Mouse (Mus musculus) bone marrow, adult 2 months (tissue): Measurements from ENCODE around the gene Smtnl1. TPM values are rescaled to one million over a fixed set of nuclear protein-coding genes. Genes with fewer than 3 reads are reported as not detected.

Experiments used
- H3K27ac ChIP-seq: fragments of 200-500 bp; 2 replicates; pipeline ENCODE4 v1.5.1; 2012; ENCODE audit warnings: low read depth, mild to moderate bottlenecking, control low read depth, inconsistent platforms, low read length; ENCODE audit not compliant: control insufficient read depth, poor library complexity, insufficient read depth
- H3K4me1 ChIP-seq: fragments of 200-500 bp; 2 replicates; pipeline ENCODE4 v1.6.1; 2011; ENCODE audit warnings: low read length; ENCODE audit not compliant: control insufficient read depth, insufficient read depth
- H3K4me3 ChIP-seq: fragments of 200-500 bp; replicated peaks from 2 replicates; pipeline ENCODE3; 2011; ENCODE audit warnings: mild to moderate bottlenecking, low read depth, low read length, control low read depth; ENCODE audit not compliant: control insufficient read depth
- CTCF ChIP-seq: fragments of 200-500 bp; IDR thresholded peaks from 2 replicates; pipeline ENCODE4 v1.5.1; 2011; ENCODE audit warnings: low read length, control low read depth; ENCODE audit not compliant: control insufficient read depth, insufficient read depth
- POLR2A ChIP-seq: fragments of 200-500 bp; IDR thresholded peaks from 2 replicates; pipeline ENCODE4 v1.6.1; 2011; ENCODE audit warnings: low read depth, mild to moderate bottlenecking, control low read depth, low read length, borderline replicate concordance; ENCODE audit not compliant: control insufficient read depth
- WGBS: fragments of 180-500 bp; shearing (Covaris S2); methylation state at CpG from one replicate; pipeline ENCODE4 v1.1.7; 2018; 5-methylcytosine and 5-hydroxymethylcytosine counted together
- polyA plus RNA-seq: library from polyadenylated mRNA; stranded (reverse); fragments of >200 nt; gene quantifications from 2 replicates; pipeline ENCODE4 v1.2.4, GENCODE M21; 2011; ENCODE audit warnings: low replicate concordance; ENCODE audit not compliant: missing spikeins, insufficient read depth, insufficient read length

The Smtnl1 gene
- polyA plus RNA-seq, 1 experiment = 0.85 TPM

DNA sequence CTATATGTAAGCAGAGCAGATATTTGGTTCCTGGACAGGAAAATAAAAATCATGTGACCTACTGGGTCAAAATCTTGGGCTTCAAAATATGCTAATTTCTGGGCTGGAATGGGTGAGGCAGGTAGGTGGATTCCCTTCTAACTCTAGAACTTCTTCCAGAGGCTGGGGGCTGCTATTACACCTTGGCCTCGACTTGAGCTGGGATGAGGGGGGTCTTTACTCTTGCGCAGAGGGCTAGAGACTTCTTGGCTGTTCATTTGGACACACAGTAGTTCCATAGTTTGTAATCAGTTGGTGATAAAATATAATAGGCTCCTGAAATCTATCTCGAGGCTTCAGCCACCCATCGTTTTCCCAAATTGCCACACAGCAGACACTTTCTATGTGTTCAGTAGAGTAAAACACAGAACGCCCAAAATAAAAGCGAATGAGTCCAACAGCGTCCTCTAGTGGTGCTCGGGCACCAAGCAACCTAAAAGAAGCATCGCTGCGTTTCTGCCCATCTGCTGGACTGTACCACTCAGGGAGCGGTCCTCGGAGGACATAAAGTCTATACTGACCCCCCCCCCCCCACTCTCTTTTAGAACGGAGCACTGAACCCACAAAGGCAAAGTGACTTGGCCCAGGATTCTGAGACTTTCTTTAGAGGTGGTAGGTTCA is 24.5 kb downstream of the Smtnl1 start:
- Histone ChIP-seq H3K4me1 (0 out of 2 replicates have a peak, but pooled peaks cover 1% of the 10 kb centered on the region), H3K27ac (peak overlapping the region; percentile 83), H3K4me3 (peak overlapping the region; percentile 90)
- TF ChIP-seq POLR2A = no peak
- peak; percentile 83 for TF ChIP-seq CTCF
- WGBS = 9% methylated on average over 13 of the region's 13 CpGs

- no peak overlapping the region for H3K4me3 ChIP-seq
- H3K27ac ChIP-seq = no peak overlapping the region
- TF ChIP-seq POLR2A = no peak
- WGBS = 39% methylated on average over 3 of the region's 3 CpGs
- no peaks in the 10 kb centered on the region for H3K4me1 ChIP-seq
These were observed 28.6 kb downstream of the Smtnl1 start for GRCm38 (mm10) chr2:84793871-84794270.

DNA sequence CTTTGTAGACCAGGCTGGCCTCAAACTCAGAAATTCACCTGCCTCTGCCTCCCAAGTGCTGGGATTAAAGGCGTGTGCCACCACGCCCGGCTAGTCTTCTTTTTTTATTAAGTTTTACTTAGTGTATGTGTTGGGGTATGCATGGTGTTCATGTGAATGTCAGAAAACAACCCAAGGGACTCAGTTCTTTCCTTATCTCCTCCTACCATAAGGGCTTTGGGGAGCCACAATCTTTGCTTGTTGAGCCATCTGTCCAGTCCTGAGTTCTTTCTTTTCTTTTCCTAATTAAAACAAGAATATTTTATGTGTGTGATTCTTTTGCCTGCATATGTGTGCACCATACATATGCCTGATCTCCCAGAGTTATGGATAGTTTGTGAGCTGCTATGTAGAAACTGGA is 29.3 kb downstream of the Smtnl1 start:
- WGBS = 55% methylated on average over 3 of the region's 3 CpGs
- no peak overlapping the region for H3K27ac ChIP-seq
- no peak overlapping the region for H3K4me3 ChIP-seq
- TF ChIP-seq CTCF = no peak
- TF ChIP-seq POLR2A = no peak
- no peaks in the 10 kb centered on the region for H3K4me1 ChIP-seq

- Histone ChIP-seq H3K4me3 (no peak overlapping the region), H3K27ac (no peak overlapping the region), H3K4me1 (no peaks in the 10 kb centered on the region)
- TF ChIP-seq CTCF (no peak), POLR2A (no peak)
- WGBS = 59% methylated on average over 3 of the region's 3 CpGs
These were observed 29.9 kb downstream of the Smtnl1 start for GRCm38 (mm10) chr2:84792516-84792915.

DNA sequence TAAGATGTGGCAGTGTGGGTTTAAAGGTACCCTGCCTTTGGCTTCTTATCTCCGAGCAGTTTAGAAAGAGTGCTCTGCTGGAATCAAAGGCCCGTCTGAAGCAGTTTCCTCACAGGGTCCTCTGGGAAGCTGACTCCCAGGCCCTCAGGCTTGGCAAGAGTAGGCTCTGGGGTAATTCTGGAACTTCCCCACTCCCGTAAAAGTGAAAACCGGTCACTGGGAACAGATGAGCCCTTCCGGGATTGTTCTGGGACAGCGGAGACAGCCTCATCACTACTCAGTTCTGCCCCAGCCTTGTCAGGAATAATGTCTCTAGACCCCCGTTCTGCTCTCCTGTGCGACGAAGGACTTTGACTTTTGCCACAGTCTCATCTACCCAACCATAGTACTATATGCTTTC is 32.0 kb downstream of the Smtnl1 start:
- Histone ChIP-seq H3K4me1 (no peaks in the 10 kb centered on the region), H3K27ac (no peak overlapping the region), H3K4me3 (no peak overlapping the region)
- WGBS = 83% methylated on average over 9 of the region's 9 CpGs
- TF ChIP-seq CTCF = no peak
- TF ChIP-seq POLR2A = no peak

DNA sequence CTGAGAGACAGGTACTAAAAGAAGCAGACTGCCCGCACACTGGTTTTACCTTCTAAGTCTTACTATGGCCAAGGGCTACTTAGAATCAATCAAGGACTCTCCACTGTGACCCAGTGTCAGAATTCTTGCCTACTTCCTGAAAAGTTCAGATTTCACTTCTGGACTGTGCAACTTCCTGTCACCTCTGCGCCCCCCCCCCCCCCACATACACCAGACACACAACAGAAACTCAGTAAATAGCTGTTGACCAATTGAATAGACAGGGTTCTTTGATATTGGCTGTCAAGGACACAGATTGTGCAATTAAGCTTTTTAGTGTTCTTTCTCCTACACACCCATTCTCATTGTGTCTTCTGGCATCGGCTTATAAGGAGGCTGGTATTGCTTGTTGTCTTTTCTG is 34.1 kb downstream of the Smtnl1 start:
- Histone ChIP-seq H3K4me3 (no peak overlapping the region), H3K4me1 (no peaks in the 10 kb centered on the region), H3K27ac (no peak overlapping the region)
- TF ChIP-seq POLR2A (no peak), CTCF (no peak)
- WGBS = 48% methylated on average over 3 of the region's 3 CpGs

DNA sequence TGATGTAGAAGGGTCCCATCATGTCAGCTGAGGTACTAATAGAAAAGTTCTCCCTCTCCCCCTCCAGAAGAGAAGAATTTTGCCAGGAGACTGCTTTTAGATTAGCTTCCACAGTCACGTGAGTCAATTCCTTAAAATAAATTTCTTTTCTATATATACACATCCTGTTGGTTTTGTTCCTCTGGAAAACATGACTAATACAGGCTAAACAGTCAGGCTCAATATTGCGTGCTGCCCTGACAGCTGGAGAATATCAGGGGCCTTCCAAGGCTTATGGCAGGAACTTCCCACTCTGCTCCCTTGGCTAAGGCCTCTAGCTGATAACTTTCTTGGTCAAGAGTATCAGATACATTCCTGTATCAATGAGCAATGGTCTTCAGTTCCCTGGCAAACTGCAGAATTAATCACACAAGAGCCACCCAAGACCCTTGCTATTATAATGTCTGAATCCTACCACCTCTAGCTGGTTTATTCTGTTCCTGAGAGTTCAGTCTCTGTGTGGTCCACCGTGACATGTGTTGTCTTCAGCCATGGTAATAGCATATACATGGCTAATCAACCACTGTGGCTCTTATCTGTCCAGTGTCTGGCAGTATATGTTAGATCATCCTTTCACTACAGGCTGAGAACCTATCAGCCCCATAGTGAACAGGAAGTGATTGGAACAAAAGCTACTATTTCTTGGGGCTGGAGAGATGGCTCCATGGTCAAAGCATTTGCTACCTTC is 38.4 kb downstream of the Smtnl1 start:
- no peaks in the 10 kb centered on the region for H3K4me1 ChIP-seq
- 63% methylated on average over 3 of the region's 3 CpGs for WGBS
- TF ChIP-seq POLR2A (no peak), CTCF (no peak)
- no peak overlapping the region for H3K4me3 ChIP-seq
- no peak overlapping the region for H3K27ac ChIP-seq

- no peak overlapping the region for H3K4me3 ChIP-seq
- no peaks in the 10 kb centered on the region for H3K4me1 ChIP-seq
- whole genome bisulfite sequencing = 0% methylated on average over 1 of the region's 1 CpGs
- no peak for TF ChIP-seq CTCF
- TF ChIP-seq POLR2A = no peak
- no peak overlapping the region for H3K27ac ChIP-seq
These were observed 39.1 kb downstream of the Smtnl1 start for GRCm38 (mm10) chr2:84783315-84783714.
